Mouse (Mus musculus) layer of hippocampus, postnatal 36 days (tissue): ENCODE data around the gene Enthd1. TPM values are rescaled to one million over a fixed set of nuclear protein-coding genes. Genes with fewer than 3 reads are reported as not detected.
"Not testable (repeated sequence)": the region's sequence is repeated elsewhere in the genome, so short reads cannot be mapped to it uniquely, and the experiment has no call there.

Source experiments
- DNase-seq, 2 experiments: peaks; one replicate each; pipeline ENCODE4 v3.0.0; 2022
- total RNA-seq, 2 experiments: library from RNA; stranded (reverse); gene quantifications; 2 replicates each; pipeline ENCODE4 v1.2.3; 2021

Enthd1 gene
- total RNA-seq: not detected

DNA sequence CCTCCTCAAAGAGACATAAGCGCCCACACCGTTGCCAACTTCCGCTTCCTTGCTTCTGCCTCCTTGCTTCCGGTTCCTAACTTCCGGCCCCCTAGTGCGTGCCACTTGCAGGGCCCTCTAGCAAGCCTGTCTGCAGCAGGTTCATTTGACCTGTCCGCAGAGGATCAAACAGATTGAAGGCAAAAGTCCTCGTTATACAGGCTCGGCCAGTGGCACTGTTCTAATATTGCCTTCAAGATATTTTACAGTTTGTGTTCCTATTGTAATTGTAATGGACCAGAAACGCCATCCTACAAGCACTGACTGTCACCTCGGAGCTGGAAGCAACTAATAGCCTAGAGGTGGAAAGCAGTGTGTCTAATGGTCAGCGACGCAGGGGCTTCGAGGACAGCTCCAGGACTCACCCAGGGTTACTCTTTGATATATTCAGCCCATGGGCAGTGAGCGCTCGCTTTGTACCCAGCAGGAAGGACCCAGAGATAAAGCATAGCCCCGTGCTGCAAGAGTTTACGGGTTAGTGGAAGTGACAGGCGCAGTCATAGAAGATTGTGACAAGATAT, at the start of gene Enthd1:
Gene Enthd1 (minus strand): TSS at position 51 of the 560 bp plus-strand sequence.
- DNase-seq: no peak

DNA sequence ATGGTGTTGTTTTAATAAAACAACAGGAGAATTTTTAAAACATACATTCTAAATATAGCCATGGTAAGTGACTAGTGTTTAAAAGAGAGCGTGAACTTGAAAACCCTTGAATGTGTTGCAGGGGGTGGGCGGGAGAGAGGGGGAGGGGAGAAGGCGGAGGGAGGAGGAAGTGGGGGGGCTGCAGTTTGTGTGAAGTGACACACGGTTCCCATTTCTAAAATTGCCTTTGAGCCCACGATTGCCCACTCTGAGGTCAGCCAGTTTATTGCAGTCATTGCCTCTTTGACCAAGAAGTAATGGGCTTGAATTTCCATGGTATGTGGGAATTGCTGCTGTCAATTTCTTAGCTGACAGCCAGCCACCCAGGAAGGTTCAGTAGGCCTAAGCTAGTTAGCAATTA, 48.9 kb upstream of the Enthd1 start:
- DNase-seq: no peak

DNA sequence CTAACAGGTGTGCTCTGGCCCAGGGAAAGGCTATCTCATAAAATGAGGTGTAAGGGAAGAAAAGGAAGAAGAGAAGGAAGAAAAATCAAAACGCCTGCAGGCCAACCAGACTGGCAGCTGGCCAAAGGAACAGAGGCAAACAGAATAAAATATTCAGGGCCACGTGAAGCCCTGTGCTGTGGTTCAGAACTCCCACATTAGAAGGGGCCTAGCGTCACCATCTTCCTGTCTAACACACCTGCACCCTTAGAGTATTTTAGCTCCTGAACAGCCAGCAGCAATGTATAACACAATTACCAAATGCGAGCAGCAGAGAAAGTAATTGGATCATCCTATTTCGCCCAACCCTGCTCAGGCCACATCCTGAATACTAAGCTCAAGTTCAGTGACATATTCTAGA, 46.5 kb upstream of the Enthd1 start:
- no peak for DNase-seq

DNA sequence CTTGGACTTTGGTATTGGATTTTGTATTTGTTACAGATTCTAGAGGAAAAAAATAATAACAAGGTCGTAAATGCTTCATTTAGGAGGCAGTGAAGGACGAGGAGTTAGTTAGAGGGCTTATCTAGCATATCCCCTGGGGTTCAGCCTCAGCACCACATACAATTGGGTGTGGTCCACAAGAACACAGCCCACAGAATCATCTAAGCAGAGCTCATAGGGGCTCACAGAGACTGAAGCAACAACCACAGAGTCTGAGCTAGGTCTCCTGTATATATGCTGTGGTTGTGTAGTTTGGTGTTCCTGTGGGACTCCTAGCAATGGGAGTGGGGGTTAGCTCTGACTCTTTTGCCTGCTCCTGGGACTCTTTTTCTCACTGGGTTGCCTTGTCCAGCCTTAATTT, 45.4 kb upstream of the Enthd1 start:
- no peak for DNase-seq

DNA sequence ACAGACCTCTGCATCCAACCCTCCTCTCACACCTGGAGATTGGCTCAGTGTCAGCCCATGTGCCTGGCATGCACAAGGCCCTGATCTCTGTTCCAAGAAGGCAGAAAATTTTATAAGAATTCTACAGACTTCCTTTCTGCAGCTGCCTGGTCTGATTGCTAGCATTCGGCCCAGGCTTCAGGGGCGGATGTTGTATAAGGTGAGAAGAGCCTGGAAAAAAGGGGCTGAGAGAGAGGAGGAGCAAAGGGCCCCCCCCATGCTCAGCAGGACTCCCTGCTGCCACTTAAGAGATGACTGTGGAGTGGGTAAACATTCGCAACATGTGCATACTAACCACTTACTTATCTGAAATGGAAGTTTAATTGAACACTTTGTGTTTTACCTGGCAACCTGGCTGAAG, 43.0 kb upstream of the Enthd1 start:
- DNase-seq: no peak

DNA sequence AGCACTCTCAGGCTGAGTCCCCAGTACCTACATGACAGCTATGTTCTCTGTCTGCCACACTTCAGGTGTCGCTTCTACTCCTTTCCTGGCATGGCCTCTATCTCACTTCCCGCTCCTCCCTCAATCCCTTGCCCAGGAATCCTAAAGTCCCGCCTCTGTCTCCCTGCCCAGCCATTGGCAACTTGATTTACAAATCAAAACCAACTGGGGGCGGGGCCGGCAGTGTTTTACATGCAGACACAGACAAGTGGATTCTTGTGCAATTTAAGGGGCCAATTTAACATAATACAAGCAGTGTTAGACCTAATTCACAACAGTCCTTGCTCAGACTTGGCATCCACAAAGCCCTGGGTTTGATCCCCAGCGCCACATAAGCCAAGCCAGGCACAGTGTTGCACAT, 39.1 kb upstream of the Enthd1 start:
- no peak for DNase-seq

DNA sequence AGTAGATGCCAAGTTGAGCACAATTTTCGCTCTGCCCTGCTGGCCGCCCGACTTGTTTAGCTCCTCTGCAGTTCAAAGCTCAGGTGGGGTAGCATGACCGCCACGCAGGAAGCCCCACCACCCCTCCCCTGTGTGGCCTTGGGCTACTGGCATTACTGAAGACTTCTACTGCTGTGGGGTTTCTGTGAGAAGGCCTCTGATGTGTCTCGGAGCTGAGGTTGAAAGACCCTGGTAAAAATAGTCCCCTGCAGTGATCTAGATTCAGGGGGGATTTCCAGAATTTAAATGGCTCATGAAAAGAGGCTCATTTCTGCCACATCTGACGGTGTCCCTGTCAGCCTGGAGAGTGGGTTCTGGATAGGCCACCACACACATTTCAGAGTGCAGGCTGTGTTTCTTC, 37.5 kb upstream of the Enthd1 start:
- no peak for DNase-seq

DNA sequence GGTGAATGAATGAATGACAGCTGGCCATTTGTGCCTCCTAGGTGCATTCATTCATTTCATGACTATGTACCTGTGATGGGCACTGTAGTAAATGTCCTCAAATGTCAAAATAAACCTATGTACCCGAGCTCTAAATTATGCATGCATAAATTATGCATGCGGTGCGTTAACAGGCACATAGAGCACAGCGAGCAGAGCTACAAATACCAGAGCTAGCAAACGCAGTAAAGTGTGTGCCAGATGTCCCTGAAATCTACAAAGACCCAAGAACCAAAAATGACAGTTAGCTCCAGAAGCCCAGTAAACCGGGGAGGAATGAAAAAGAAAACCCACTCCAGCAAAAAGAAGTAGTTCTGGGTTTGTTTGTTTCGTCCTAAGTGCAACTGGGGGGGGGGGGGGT, 36.5 kb upstream of the Enthd1 start:
- no peak for DNase-seq

DNA sequence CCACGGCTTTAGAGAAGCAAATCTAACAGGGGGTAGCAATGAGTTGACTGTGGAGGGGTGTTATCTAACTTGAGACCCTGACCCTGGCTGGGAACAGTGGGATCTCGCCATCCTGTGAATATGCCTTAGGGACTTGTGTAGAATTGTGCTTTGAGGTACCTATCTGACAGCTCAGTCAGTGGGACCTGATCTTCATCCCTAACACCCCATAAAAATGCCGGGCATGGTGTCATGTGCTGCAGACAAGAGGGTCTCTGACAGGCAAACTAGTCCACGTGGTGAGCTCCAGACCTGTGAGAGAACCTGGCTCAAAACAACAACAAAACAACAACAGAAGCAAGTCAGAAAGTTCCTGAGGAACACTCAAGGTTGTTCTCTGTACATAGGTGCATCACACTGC, 34.9 kb upstream of the Enthd1 start:
- no peak for DNase-seq

DNA sequence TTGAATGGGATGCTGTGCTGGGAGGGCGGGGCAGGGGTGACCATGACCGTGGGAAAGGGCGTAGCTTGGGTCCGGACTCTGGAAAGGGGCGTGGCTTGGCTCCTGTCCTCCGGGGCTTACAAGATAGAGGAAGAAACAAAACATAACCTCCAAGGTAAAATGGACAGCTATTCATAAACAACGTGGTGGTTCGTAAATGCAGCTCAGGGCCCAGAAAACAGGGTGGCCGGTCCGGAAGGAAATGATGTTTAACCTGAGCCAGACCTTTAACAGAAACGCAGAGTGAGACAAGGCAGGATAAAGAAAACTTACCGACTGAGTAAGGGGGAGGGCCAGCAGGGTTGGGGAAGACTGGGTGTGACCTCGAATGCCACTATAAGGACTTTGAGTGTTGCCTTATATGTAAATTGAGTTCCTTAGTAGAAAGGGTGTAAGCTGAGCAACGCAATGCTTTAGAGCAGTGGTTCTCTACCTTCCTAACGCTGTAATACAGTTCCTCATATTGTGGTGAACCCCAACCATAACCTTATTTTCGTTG, 34.3 kb upstream of the Enthd1 start:
- DNase-seq: no peak

DNA sequence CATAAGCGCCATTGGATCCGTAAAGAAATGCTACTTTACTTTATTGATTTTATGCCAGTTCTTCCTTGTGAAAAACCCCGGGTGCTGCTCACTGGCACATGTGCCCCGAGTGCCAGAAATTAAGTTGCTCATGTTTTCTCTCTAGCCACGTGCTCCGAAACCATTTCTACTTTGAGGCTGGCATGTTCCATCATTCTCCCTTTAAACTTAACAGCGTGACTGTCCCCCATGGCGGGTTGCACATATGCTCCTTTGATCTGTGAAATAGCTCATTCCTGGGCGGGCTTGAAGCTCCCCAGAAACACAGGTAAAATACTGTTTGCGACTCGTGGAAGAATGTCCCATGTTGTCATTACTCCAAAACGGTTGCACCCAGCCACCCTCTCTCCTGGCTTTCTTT, 33.8 kb upstream of the Enthd1 start:
- DNase-seq: no peak

DNA sequence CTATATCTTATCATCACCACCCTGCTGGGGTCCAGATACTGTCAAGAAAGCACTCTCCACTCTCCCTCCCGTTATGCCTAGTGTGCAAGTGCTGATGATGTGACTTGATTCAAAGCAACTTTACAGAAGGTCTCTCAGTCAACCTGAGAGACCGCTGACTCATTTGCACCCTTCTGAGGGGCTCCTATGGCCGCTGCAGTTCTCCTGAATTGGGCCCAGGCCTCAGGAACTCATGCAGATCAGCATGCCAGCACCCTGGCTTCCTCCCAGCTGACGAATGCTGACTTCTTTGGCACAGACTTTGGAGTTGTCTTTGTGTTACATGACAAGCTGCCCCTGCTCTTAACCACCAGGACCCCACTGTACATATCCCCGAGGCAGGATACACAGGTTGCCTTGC, 28.9 kb upstream of the Enthd1 start:
- DNase-seq: no peak

DNA sequence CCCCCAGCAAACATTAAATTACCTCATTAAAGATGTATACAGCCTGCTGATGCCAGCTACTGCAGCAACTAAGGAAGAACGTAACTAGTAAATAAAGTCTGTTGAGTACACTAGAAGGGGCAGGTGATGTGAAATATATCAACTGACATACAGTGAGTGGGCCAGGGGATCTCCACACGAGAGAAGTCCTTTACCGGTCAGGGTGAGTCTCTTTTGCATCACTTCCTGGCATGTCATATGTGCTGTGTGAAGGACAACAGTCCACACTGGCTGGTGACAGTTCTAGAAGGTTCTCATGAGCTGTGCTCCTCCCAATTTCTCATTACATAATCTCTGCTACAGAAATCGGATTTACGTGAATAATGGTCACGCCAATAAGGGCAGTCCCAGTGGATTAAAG, 27.8 kb upstream of the Enthd1 start:
- DNase-seq: no peak

DNA sequence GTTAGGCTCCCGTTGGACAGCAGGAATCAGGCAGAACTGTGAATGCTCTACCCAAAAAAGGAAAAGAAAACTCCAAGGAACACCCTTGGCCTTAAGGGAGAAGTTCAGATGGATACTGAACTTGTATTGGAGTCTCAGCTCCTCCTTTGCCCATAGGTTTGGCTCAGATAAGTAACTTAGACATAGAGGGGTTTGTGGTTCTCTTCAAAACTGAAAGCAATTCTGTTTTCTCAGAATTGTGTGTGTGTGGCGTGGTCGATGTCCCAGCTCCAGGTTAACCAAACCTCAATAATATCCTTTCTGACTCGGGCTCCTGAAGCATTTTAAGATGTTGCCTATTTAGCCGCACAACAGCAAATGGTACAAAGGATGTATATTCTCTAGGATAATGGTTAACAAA, 25.7 kb upstream of the Enthd1 start:
- no peak for DNase-seq

DNA sequence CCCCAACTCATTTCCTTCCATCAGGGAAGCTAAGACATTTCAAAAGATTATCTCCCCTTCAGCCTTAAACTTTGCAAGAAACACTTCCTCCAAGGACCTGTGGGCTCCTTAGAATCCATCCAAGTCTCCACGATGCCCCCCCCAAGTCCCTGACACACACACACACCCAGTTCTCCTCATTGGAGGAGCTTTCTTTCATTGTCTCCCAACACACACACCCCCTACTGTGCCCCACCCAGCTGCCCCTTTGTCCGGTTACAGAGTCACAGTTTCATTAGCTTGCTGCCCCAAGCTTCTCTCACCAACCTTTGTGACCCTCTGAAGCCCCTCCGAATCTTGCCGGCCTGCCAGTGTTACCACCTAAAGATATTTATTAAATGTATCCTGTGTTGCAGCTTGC, 21.3 kb upstream of the Enthd1 start:
- no peak for DNase-seq

DNA sequence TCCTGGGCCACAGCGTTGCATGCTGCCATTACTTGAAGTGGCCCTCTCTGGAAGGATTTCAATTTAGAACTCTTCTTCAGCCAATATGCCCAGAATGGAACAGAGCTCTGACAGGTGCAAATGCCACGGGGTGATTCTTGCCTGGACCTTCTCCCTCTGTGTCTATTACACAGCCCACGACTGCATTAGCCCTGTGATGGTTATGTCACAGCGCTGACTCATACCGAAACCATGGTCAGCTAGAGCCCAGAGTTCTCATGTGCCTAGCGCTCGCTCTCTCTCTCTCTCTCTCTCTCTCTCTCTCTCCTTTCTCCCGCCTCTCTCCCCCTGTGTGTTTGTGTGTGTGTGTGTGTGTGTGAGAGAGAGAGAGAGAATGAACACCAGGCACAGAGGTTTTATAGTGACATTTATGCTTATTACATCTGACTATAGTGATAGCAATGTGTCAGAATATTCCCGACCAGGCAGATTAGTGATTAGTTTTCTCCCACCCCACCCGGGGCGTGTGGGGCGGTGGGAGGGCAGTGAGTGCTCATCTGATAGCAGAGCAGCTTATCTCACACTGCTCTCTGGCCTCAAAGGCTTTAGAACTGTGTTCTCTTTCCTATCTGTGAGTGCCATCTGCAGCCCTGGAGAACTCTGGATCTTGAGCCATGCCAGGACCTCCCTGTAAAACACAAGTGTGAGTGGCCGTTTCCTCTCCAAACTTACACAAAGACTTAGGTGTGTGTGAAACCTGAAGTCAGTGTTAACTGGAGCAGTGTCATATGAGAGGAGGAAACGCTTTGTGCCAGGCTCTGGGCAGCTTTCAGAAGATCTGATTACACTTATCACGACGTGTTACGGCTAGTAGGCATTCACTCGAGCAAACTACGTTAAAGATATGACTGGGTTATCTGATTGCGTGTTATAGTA, 17.9 kb upstream of the Enthd1 start:
- DNase-seq: no peak

DNA sequence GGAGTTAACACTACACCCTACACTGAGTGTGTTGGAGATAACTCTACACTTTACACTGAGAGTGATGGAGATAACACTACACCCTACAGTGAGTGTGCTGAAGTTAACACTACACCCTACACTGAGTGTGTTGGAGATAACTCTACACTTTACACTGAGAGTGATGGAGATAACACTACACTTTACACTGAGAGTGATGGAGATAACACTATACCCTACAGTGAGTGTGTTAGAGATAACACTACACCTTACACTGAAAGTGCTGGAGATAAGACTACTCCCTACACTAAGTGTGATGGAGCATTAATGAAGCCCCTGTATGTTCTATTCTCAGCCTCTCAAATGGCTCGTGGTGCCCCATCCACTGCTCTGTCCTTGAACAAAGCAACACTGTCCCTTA, 15.6 kb upstream of the Enthd1 start:
- DNase-seq: not testable (repeated sequence)

DNA sequence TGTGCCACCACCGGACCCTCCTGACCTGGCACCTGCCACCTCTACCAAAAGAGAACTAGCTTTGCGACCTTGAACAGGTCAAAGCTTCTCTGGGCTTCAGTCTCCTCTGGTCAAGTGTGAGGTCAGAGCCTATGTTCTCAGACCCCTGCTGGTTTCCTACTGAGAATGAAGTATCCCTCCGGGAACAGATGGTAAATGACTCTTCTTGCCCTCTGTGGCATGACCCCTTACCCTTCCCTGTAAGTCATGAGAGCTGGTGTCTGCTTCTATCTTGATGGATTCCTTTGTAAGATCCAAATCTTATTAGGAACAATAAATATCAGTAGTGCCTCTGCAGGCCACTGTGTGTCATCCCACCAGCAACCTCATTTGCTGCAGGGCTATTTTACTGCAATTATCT, 14.2 kb upstream of the Enthd1 start:
- no peak for DNase-seq

DNA sequence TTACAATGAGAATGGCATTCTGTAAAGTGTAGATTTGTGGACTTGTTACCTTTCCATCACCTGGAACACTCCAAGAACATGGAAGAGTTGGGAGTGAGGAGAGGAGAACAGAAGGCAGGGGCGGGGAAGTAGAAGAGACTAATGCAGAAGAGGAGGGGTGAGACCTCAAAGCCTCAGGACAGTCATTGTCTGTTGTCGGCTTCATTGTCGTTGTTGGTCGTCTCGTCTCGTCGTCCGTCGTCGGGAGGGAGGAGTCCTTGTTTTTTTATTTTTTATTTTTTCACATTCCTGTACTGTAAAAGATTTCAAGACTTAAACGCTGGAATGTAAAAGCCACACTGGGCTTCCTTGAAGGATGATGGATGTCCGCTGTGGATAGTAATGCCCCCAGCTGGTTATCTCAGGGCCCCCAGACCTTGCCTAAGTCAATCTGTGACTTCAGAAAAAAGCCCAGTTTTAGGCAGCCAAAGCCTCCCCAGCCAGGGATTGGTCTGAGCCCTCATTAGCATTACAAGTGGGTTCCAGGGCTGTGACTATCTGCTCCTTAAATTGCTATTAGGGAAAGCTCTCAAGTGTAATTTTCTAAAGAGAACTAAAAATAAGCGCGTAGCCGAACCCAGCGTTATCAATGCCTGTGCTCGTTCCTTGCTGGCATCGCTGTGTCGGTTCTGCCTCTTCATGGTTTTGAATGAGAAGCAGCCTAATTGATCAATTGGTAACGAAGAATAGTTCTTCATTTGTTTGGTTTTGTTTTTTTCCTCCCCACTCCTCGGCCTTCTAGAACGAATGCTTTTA, 12.4 kb upstream of the Enthd1 start:
- DNase-seq: no peak

DNA sequence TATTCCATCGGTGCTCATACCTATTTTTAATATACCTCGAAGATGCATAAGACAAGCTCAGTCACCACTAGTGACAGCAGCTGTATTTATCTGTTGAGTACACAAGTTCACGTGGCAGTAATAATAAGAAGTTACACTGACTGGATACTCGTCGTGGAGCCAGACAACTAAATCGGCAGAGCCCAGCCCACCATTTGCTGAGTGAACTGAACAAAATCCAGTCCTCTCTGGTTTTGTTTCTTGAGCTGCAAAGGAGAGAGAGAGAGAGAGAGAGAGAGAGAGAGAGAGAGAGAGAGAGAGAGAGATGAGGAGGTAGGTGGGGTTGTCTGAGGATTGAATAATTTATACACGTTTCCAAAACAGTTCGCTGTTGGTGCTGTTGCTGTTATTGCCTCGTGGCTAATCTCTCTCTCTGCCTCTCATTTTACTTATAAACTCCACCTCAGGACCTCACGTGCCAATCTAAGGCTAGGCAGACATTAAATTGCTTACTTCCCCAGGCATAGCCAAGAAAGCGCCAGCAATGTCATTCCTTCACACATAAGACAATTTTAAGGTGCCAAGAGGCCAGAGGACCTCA, 11.5 kb upstream of the Enthd1 start:
- DNase-seq: no peak

DNA sequence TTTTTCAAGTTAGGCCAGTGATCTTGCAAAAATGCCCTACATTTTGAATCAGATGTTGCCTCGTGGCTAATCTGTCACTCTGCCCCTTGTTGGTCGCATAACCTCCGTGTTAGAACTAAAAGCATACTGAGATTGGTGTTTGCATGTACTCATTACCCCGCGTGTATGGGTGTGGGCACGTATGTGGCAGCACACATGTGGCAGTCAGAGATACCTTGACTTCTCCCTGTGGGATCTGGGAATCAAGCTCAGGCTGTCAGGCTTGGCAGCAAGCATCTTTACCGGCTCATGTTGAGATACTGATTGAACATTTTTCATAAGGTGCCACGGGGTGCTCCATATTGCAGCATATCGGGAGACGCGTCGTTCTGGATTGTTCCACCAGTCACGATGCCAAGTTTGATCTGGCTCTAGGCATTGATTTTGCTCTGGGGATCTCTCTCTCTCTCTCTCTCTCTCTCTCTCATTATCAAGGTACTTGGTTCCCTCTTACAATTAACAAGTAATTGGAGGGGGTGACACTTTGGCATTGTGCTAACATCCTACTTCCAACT, 10.9 kb upstream of the Enthd1 start:
- DNase-seq: peak; percentile 9 to 19

DNA sequence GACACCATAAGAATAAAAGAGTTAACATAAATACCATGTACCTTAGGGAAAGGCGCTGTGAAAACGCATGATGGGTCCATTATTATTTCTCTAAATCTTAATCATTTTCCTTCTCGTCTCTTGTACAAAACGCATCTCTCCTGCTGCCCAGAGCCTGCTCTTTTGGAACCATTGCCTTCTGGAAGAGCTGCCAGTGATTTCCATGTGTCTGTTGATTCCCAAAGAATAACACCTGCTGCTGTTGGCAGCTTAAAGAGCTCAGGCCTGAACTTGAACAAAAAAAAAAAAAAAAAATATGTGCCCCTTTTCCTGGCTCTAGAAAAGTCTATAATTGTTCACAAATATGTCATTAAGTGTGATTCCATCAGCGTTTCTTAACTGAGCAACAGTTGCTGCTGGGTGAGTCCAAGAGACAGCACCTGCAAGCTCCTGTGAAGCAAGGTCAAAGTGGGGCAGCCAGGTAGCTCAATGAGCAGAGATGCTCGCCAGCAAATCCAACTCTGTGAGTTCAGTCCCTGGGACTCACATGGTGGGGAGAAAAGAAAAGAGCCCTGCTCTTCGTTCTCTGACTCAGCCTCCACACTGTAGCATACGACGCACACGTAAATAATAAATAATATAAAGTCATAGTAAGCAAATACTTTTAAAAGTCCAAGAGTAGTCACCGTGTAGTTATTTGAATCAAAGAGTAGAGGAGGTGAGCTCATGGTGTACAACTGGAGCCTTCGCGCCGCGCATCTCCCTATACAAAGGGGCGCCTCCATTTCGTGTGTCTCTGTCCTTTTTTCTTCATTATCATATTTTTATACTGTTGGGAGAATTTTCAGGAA, 9.5 kb upstream of the Enthd1 start:
- no peak for DNase-seq
